Mouse (Mus musculus): ENCODE results near the gene Tmem109. TPM values are rescaled to one million over a fixed set of nuclear protein-coding genes. Genes with fewer than 3 reads are reported as not detected.

Gene Tmem109
- total RNA-seq (2022) = 100 to 1,000 TPM; 103 to 117 (median 104) TPM

DNA sequence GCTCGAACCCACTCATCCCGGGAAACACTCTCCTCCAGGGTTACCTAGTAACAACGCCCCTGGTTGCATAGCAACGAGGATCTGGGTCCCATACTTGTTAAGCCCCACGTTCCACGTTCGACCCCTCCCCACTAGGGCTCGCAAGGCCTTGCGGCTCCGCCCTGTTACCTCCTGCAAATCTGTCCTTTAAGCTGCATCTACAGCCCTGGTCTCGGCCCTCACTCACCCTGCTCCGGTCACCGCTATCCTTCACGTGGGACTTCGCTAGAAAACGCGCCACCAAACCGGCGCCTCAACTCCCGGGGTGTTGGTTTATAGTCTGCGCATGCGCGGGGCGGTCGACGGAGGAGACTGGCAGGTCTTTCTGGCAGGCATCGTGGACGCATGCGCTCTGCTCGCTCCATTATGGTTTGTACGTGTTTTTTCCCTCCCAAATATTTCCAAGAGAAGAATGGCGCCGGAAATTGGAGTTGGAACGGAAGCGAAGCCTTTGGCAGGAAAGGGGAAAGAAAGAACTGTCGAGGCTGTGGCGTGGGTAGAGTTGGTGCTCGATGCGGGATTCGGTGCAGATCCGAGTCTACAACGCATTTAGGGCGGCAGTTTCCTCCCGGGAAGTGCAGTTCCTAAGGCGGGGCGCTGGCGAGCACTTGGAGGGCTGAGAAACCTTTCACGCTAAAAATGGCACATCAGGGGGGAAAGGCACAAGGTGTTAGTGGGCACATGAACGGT is at the start of gene Tmem109:
Gene Tmem109 (minus strand): TSS at position 576 of the 729 bp plus-strand sequence.
- DNase-seq (ENCODE audit: low spot score) = peak; percentile 93

DNA sequence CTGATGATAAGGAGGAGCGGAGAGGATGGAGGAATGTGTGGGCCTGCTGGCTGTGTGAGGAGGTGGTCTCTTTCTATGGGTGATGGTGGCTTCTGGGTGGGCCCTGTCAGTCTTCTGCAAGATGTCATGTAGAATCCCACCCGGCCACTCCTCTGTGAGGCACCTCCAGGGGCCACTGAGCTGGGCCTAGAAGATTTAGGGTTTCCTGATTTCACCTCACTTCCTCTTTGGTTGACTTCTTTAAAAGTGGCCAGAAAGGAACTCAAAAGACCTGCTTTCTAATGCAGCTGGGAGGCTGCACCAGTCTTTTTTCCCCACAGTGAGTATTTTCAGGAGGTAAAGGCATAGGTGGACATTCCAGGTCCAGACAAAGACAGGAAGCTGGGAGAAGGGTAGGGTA is 48.8 kb upstream of the Tmem109 start:
- DNase-seq (ENCODE audit: low spot score) = no peak

GRCm38 (mm10) chr19:10926666-10927065 is 44.9 kb upstream of the Tmem109 start:
- no peak for DNase-seq (ENCODE audit: low spot score)

DNA sequence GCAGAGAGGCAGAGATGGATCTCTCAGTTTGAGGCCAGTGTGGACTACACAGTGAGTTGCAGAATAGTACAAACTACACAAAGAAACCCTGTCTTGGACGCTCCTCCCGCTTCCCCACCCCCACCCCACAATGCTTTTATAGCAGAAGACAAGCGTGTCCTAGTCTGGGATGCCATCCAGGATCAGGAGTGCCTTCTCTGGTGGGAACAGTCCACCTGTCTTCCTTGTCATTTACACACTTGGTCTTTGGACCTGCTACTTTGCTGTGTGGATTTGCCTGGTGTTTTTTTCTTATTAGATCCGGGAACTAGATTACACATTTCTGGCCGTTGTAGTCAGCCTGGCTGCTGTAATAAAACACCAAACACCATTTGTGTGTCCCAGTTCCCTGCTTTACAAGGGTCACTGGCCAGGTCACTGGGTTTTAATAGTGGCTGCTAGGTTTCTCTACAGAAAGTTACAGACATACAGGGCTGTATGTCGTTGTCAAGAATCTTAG is 44.4 kb upstream of the Tmem109 start:
- DNase-seq (ENCODE audit: low spot score) = no peak

GRCm38 (mm10) chr19:10924220-10924619 is 42.4 kb upstream of the Tmem109 start:
- no peak for DNase-seq (ENCODE audit: low spot score)

- no peak for DNase-seq (ENCODE audit: low spot score)
Observed at GRCm38 (mm10) chr19:10921058-10921457, 39.3 kb upstream of the Tmem109 start.

- DNase-seq (ENCODE audit: low spot score) = no peak
Observed at GRCm38 (mm10) chr19:10920532-10920931, 38.7 kb upstream of the Tmem109 start, which contains the start of gene Zp1. Zp1 (minus strand) TSS chr19:10920632.

- no peak for DNase-seq (ENCODE audit: low spot score)
Observed at GRCm38 (mm10) chr19:10918321-10918991, 36.7 kb upstream of the Tmem109 start.

DNA sequence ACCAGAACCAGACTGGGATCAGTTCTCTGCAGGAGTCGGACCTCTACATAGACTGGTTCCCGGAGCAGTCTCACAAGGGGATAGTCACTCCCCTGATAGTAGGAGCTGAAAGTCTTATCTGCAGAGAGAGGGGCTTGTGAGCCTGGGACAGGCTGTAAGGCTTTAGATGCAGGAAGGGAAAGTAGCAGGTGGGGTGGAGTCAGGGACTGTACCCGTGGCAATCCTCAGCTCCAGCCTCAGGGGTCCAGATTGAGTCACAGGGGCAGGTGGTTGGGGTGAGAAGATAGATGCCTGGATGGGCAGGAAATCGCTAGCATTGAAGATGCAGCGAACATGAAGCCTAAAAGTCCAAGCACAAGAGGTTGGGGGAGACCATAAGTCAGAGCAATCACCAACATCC is 34.7 kb upstream of the Tmem109 start:
- DNase-seq (ENCODE audit: low spot score) = no peak

GRCm38 (mm10) chr19:10914870-10915269 is 33.1 kb upstream of the Tmem109 start:
- DNase-seq (ENCODE audit: low spot score) = no peak

DNA sequence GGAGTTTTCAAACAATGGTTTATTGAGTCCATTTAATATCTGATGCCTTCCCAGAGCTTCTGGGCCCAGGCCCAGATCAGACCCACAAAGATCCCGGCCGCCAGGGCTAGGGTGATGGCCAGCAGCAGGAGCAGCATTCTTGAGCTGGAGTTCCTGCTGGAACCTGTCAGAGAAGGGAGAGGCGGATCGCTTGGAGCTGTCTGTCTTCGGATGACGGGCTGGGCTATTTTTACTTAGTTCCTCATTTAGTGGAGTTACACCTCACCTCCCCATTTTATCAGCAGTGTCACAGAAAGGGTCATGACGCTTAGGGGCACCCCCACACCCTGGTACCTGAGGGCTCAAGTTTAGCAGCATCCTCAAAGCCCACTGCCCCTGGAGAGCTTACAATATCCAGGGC is 32.5 kb upstream of the Tmem109 start:
- no peak for DNase-seq (ENCODE audit: low spot score)

DNA sequence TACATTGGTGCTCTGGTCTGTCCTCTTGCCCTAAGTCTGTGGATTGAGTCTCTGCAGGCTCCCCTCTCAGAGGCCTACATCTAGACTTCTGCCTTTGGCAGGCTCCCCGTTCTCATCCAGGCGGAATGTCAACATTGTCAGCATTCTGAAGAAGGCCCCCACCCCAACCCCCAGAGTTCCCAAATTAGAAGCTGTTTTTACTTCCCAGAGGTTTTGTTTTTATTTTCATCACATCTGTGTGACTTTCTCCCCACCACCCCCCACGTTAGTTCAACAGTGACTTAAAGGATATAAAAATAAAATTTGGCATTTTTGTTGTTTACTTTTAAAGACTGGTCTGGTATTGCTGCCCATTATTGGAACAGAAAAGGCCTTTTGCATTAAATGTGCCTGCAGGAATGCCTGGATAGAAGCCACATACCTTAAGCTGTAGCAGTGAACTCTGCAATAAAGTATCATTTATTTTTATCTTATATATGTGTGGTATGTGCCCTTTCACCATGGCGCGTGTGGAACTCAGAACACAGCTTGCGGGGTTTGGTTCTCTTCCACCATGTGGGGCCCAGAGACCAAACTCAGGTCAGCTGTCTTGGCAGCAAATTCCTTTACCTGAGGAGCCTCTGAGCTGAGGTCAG is 27.4 kb upstream of the Tmem109 start:
- no peak for DNase-seq (ENCODE audit: low spot score)

DNA sequence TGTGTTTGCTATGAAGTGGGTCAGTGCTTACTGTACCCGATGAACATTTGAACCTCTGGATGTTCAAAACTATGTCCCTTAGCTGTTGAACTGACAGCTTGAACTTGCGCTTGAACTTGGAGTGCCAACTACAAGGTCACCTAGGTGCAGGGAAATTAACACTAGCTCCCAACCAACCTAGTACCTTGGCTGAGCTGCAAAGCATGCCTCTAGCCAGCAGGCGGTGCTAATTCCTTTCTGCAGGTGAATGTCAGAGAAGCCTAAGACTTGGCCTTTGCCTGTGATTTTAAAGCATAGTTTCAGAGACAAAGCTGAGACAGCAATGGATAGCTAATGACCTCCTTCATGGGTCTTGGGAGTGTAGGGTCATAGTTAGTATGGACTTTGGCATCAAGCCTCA is 26.1 kb upstream of the Tmem109 start:
- no peak for DNase-seq (ENCODE audit: low spot score)

GRCm38 (mm10) chr19:10905728-10906000 is 23.9 kb upstream of the Tmem109 start:
- no peak for DNase-seq (ENCODE audit: low spot score)

DNA sequence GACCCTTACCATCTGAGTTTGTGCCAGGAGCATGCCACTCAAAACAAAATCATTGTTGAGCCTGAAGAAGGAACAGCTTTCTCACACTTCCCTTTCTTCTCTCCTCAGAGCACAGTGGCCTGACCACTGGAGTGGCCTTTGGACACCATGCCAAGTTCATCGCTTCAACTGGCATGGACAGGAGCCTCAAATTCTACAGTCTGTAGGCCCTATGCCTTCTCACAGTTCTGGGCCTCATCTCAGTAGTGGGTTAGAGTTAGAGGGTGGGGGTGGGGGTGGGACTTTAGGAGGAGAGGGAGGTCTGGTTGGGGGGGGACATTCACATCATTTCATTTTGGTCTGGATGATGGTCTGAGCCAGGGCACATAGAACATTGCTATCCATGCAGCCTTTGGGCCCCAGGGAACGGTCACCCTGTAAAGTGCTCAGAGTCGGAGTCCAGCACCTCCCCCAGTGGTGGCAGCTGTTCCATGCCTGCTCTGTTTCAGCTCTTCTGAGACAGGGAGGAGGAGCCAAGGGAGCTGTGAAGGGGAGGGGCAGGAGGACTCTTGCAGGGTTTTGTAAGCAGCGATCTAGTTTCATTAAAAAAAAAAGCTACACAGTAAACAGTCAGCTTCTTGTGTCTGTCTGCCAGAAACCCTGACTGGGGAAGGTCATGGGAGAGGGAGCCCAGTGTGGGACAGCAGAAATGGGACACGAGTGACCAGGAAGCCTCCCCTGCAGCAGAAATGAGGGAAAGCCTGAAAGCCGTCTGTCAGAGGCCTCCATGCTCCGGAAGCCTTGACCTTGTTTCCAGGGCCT is 23.3 kb upstream of the Tmem109 start:
- DNase-seq (ENCODE audit: low spot score) = peak; percentile 76

- DNase-seq (ENCODE audit: low spot score) = no peak
Observed at GRCm38 (mm10) chr19:10904512-10904911, 22.7 kb upstream of the Tmem109 start.

- DNase-seq (ENCODE audit: low spot score) = no peak
Observed at GRCm38 (mm10) chr19:10901046-10901445, 19.2 kb upstream of the Tmem109 start.

DNA sequence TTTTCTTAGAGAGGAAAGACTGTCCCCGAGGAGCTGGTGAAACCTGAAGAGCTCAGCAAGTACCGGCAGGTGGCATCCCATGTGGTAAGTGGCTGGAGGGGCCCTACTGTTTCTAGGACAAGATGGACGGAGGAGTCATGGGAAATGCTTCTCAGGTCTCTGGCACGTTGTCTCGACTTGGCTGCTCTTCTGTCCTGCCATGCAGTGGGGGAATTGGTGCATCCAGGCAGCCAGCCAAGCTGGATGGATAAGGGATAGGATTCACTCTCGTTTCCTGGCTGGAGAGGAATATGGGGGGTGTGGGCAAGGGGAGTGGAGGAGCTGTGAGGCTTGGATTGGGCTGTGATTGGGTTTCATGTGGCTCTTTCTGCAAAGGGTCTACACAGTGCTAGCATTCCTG is 18.5 kb upstream of the Tmem109 start:
- peak; percentile 50 for DNase-seq (ENCODE audit: low spot score)

DNA sequence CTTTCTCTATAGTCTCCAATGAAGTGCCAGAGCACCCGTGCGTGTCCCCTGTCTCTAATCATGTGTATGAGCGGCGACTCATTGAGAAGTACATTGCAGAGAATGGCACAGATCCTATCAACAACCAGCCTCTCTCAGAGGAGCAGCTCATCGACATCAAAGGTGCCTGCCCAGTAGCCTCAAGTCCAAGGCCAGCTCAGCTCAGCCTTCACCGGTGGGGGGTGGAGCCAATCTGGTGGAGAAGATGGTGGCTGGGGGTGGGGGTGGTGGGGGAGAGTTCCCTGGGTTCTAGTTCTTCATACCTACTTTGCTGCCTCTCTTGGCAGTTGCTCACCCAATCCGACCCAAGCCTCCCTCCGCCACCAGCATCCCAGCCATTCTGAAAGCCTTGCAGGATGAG is 15.7 kb upstream of the Tmem109 start:
- DNase-seq (ENCODE audit: low spot score) = no peak

DNA sequence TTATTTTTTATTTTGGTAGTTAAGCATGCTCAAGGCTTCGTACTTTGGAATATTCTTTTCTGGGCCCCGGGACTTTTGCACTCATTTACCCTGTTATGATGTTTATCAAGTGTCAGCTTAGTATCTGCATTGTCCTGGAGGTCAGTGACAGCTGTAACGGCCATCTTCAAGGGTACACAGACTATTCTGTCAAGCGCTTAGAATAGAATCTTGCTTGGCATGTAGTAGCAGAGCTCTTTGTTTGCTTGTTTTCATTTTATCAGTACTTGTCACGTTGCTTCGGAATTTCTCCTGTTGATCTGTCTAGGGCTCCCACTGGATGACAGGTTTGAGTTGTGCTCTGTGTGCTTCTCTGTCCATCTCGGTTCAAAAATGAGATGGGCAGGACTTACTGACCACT is 15.0 kb upstream of the Tmem109 start:
- DNase-seq (ENCODE audit: low spot score) = no peak

DNA sequence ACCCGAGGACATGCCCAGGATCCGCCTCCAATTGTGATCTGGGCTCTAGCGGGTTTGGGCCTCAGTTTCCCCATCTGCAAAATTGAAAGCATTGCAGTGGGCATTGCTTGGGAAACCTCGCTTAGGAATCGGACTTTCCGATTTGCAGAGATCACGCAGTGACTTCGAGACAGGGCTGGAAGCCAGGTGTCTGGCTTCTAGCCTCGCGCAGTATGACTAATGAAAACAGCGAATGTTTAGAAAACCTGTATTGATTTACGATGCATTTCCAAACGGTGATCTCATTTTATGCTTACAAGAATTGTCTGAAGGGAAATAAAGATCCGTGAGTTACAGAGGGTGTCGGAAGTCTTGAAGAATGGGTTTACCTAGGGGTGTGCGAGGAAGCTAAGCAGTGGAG is 13.9 kb upstream of the Tmem109 start:
- no peak for DNase-seq (ENCODE audit: low spot score)

- peak; percentile 97 for DNase-seq (ENCODE audit: low spot score)
Observed at GRCm38 (mm10) chr19:10895016-10895528, 13.3 kb upstream of the Tmem109 start, which contains the start of gene Prpf19. Prpf19 (plus strand) TSS chr19:10895231.

All from heart, adult 8-10 months (tissue).